Mouse (Mus musculus) kidney, adult 2 months (tissue): Measurements from ENCODE around the gene Vps41. TPM values are rescaled to one million over a fixed set of nuclear protein-coding genes. Genes with fewer than 3 reads are reported as not detected.
A peak's percentile ranks its signal among the peaks of the same experiment; 100 is the strongest.

Source experiments
- DNase-seq: peaks from one replicate; pipeline ENCODE4 v3.0.0; 2021
- H3K27ac ChIP-seq: fragments of 200-500 bp; 2 replicates; pipeline ENCODE4 v1.5.1; 2012; ENCODE audit warnings: low read depth, low read length, control low read depth, inconsistent platforms; ENCODE audit not compliant: insufficient read depth
- H3K27me3 ChIP-seq: fragments of 200-500 bp; replicated peaks from 2 replicates; pipeline ENCODE4 v1.6.1; 2012; ENCODE audit warnings: mild to moderate bottlenecking, moderate library complexity, low read length, inconsistent platforms; ENCODE audit not compliant: control insufficient read depth, insufficient read depth
- H3K36me3 ChIP-seq: fragments of 200-500 bp; 2 replicates; pipeline ENCODE4 v1.6.1; 2012; ENCODE audit warnings: mild to moderate bottlenecking, moderate library complexity, low read length, inconsistent platforms; ENCODE audit not compliant: control insufficient read depth, insufficient read depth
- H3K4me1 ChIP-seq: fragments of 200-500 bp; 2 replicates; pipeline ENCODE4 v1.6.1; 2011; ENCODE audit warnings: low read length; ENCODE audit not compliant: control insufficient read depth, insufficient read depth
- H3K4me3 ChIP-seq: fragments of 200-500 bp; 2 replicates; pipeline ENCODE4 v1.5.1; 2011; ENCODE audit warnings: mild to moderate bottlenecking, low read depth, low read length, control low read depth; ENCODE audit not compliant: insufficient read depth
- CTCF ChIP-seq: fragments of 200-500 bp; conservative IDR thresholded peaks from 2 replicates; pipeline ENCODE4 v1.5.1; 2011; ENCODE audit warnings: low read depth, mild to moderate bottlenecking, control low read depth, low read length, moderate library complexity, mixed read lengths; ENCODE audit not compliant: insufficient read depth, insufficient read length
- POLR2A ChIP-seq: fragments of 200-500 bp; IDR thresholded peaks from one replicate; pipeline ENCODE4 v1.6.1; 2011; ENCODE audit warnings: low read depth, low read length, control low read depth
- WGBS: fragments of 180-500 bp; shearing (Covaris S2); methylation state at CpG from one replicate; pipeline ENCODE4 v1.1.7; 2018; 5-methylcytosine and 5-hydroxymethylcytosine counted together
- polyA plus RNA-seq: library from polyadenylated mRNA; depleted of rRNA; stranded (reverse); fragments of >200 nt; gene quantifications from 2 replicates; pipeline ENCODE4 v1.2.3, GENCODE M21; 2012

Vps41 gene
- polyA plus RNA-seq, 1 experiment: 24.4 TPM

- Histone ChIP-seq H3K36me3 (peaks cover 5% of the 10 kb centered on the region), H3K27ac (no peak overlapping the region), H3K4me3 (no peak overlapping the region), H3K27me3 (no peaks in the 10 kb centered on the region), H3K4me1 (no peaks in the 10 kb centered on the region)
- DNase-seq: no peak
- 78% methylated on average over 16 of the region's 16 CpGs for WGBS
- TF ChIP-seq CTCF (no peak), POLR2A (no peak)
Measured at GRCm38 (mm10) chr13:18743575-18744265, 26.6 kb downstream of the Vps41 start.

- no peak for DNase-seq
- 73% methylated on average over 4 of the region's 4 CpGs for WGBS
Measured at GRCm38 (mm10) chr13:18744266-18744652, 27.2 kb downstream of the Vps41 start.

GRCm38 (mm10) chr13:18757958-18758357, 40.9 kb downstream of the Vps41 start:
- TF ChIP-seq POLR2A: no peak
- TF ChIP-seq CTCF: peak; percentile 52
- Histone ChIP-seq H3K27ac (no peak overlapping the region), H3K4me3 (no peak overlapping the region), H3K4me1 (peaks cover 6% of the 10 kb centered on the region), H3K36me3 (no peaks in the 10 kb centered on the region), H3K27me3 (no peaks in the 10 kb centered on the region)
- peak; percentile 6 for DNase-seq
- WGBS: 81% methylated on average over 3 of the region's 3 CpGs

More at GRCm38 (mm10) chr13:18744266-18744652, 27.2 kb downstream of the Vps41 start:
- Histone ChIP-seq H3K4me1 (no peaks in the 10 kb centered on the region), H3K36me3 (peaks cover 5% of the 10 kb centered on the region), H3K4me3 (no peak overlapping the region), H3K27me3 (no peaks in the 10 kb centered on the region), H3K27ac (no peak overlapping the region)
- TF ChIP-seq POLR2A (no peak), CTCF (no peak)

- TF ChIP-seq POLR2A: no peak
- no peak for TF ChIP-seq CTCF
- Histone ChIP-seq H3K27me3 (no peaks in the 10 kb centered on the region), H3K36me3 (no peaks in the 10 kb centered on the region), H3K4me1 (peaks cover 6% of the 10 kb centered on the region), H3K27ac (no peak overlapping the region), H3K4me3 (no peak overlapping the region)
- WGBS: 61% methylated on average over 5 of the region's 5 CpGs
- DNase-seq: peak; percentile 52
Measured at GRCm38 (mm10) chr13:18759361-18760056, 42.4 kb downstream of the Vps41 start.

- no peak for DNase-seq
- Histone ChIP-seq H3K4me1 (peaks cover 6% of the 10 kb centered on the region), H3K27ac (no peak overlapping the region), H3K4me3 (no peak overlapping the region), H3K36me3 (no peaks in the 10 kb centered on the region), H3K27me3 (no peaks in the 10 kb centered on the region)
- TF ChIP-seq POLR2A (no peak), CTCF (no peak)
- 82% methylated on average over 1 of the region's 1 CpGs for WGBS
Measured at GRCm38 (mm10) chr13:18761452-18761851, 44.4 kb downstream of the Vps41 start.

- Histone ChIP-seq H3K27ac (no peak overlapping the region), H3K4me3 (no peak overlapping the region), H3K4me1 (no peaks in the 10 kb centered on the region), H3K27me3 (no peaks in the 10 kb centered on the region), H3K36me3 (no peaks in the 10 kb centered on the region)
- DNase-seq: no peak
- TF ChIP-seq CTCF (no peak), POLR2A (no peak)
- WGBS: 22% methylated on average over 2 of the region's 2 CpGs
Measured at GRCm38 (mm10) chr13:18767893-18768292, 50.8 kb downstream of the Vps41 start.

- Histone ChIP-seq H3K27me3 (no peaks in the 10 kb centered on the region), H3K4me1 (no peaks in the 10 kb centered on the region), H3K36me3 (no peaks in the 10 kb centered on the region), H3K27ac (no peak overlapping the region), H3K4me3 (no peak overlapping the region)
- WGBS: 80% methylated on average over 3 of the region's 3 CpGs
- no peak for TF ChIP-seq POLR2A
- TF ChIP-seq CTCF: no peak
- DNase-seq: no peak
Measured at GRCm38 (mm10) chr13:18768495-18768894, 51.4 kb downstream of the Vps41 start.
